Mouse (Mus musculus): ENCODE measurements around the gene Tmem163.

DNA sequence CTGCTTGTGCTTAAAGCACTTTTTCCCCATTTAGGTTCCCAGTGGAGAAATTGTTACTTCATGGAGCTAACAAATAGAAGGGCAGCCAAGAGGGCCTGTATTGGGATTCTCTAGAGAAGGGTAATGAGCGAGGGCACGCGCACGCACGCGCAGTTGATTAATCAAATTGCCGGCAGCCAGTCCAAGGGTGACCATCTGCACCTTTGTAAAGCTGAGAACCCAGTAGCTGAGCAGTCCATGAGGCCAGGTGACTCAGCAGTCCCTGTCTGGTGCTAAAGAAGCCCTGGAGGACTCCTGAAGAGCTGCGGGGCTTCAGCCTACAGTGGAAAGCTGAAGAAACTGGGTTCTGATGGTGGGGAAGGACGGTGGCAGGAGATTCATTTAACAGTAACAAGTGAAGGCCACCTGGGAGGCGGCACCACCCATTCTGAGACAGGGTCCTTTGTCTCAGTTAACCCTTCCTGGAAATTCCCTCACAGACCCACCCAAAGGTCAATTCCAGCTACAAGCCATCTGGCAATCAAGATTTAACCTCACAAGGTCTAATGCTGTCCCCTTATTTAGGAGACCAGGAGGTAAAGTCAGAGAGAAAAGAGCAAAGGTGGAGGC, 172.2 kb downstream of the Tmem163 start:
- TF ChIP-seq POLR2A (IDR thresholded peaks at IDR 0.05; ENCODE audit: low read depth, low read length) (no peak), CTCF (IDR thresholded peaks at IDR 0.05; ENCODE audit: extremely low read depth, insufficient read depth, insufficient read length, insufficient replicate concordance) (no peak)
